Mouse (Mus musculus): ENCODE measurements around the gene Fam53b.
"Not testable (repeated sequence)": the region's sequence is repeated elsewhere in the genome, so short reads cannot be mapped to it uniquely, and the experiment has no call there.

Fam53b gene

DNA sequence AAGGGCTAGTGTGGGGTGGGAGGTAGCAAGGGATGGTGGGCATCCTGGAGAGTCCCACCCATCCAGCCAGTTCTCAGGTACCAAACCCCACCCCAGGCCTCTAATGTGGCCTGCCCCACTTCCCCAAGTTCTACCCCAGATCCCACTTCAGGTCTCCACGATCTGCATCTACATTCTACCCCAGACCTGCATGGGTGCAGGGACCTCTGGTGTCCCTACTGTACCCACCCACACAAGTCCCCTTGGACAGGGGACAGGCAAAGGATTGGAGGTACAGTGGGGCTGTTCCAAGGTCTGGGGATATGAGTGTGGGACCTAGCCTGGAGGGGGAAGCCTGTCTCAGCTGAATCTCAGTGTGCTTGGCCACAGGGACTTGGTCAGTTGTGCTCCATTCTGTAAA lies 131.9 kb downstream of the Fam53b start:
- DNase-seq (ENCODE audit: low read depth, low spot score), result no peak

GRCm38 (mm10) chr7:132681296-132681695 lies 132.4 kb downstream of the Fam53b start:
- no peak for DNase-seq (ENCODE audit: low read depth, low spot score)

DNA sequence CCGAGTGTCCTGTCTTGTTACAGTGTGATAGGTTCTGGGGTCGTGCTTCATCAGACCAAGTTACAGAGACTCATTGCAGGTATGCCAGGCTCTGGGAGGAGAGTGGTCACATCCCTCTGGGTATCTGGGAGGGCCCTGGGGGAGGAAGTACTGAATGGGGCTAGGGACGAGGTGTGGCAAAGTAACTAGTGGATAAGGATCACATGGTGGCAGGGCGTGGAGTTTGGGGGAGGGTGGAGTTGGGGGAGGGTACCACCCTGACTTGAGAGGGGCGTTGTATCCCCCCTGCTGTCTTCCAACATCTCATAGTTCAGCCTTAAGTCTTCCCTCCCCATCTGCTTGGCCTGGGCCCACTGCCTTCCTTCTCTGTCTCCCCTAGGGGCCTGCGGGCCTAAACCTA lies 134.1 kb downstream of the Fam53b start:
- DNase-seq (ENCODE audit: low read depth, low spot score), result no peak

- DNase-seq (ENCODE audit: low read depth, low spot score), result no peak
Measured at GRCm38 (mm10) chr7:132679117-132679516, 134.6 kb downstream of the Fam53b start.

DNA sequence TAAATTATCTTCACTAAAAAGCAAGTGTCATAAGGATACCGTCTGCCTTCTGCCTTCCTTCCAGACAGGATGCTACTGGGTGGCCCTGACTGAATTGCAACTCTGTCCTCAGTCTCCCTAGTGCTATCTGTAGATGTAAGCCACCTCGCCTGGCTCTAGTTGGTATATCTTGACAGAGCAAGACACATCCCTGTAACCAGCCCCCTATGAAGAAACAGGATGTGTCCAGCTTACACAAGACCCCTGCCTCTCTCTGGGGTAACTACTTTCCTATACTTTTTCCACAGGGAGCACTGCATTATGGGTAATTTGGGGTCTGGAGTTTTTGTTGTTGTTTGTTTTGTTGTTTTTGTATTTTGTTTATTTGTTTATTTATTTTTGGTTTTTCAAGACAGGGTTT lies 137.8 kb downstream of the Fam53b start:
- DNase-seq (ENCODE audit: low read depth, low spot score), result no peak

- DNase-seq (ENCODE audit: low read depth, low spot score), result no peak
Measured at GRCm38 (mm10) chr7:132673931-132674755, 139.5 kb downstream of the Fam53b start.

DNA sequence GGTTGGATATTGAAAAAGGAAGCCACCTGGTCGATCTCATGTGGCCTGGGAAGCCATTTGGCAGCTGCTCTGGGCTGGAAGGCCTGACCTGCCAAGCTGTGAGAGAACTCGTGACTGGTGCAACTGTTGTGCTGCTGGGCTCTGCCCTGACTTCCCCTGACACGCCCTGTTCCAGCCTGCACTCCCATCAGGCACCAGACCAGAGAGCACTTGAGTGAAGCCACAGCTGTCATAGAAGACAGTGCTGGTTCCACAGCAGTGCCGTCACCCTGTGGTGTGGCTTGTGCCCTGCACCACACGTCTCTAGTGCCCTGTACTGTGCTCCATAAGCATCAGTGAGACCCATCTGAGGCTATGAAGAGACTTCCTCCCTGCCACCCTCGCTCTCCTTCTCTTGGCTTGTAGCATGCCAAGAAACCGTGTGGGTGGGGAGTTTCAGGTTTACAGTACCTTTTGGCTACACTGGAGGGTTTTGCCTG lies 141.2 kb downstream of the Fam53b start:
- no peak for DNase-seq (ENCODE audit: low read depth, low spot score)

GRCm38 (mm10) chr7:132670863-132671165 lies 142.9 kb downstream of the Fam53b start:
- no peak for DNase-seq (ENCODE audit: low read depth, low spot score)

DNA sequence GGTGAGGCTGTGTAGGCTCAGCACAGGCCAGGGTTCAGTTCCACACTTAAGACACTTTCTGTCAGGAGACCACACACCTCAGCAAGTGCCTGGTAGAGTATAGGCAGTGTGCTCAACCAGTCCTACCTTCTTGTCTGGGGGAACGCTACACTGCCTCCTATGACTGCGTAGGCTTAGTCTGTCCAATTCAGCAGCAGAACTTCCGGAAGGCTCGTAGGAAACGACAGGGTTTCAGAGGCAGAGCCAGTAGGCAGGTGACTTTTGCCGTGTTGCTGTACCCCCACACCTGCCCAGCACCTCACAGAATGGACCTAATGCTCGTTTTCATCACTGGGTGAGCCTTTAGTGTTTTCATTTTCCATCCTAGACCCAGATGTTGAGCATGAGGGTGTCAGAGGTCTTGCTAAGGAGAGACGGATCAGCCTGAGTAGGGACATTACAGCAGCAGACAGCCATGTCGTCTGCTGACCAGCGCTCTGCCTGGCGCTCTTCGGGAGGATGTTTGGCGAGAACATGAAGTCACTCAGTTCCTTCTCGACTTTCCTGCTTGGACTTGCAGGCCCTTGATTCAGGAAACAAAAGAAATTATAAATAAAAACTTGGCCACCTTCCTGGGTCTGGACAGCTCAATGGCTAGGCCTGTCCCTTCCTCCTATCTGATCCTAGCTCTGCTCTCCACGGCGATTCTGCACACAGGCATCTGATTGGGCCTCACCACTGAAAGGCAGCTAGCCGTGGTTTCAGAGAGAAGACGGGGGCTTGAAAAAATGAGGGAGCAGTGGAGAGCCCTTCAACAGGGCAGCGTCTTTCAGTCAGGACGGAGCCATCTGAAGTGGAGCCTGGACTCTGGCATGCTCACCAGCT lies 143.5 kb downstream of the Fam53b start:
- no peak for DNase-seq (ENCODE audit: low read depth, low spot score)

- DNase-seq (ENCODE audit: low read depth, low spot score), result no peak
Measured at GRCm38 (mm10) chr7:132668604-132669003, 145.1 kb downstream of the Fam53b start.

- no peak for DNase-seq (ENCODE audit: low read depth, low spot score)
Measured at GRCm38 (mm10) chr7:132666516-132666915, 147.2 kb downstream of the Fam53b start.

- no peak for DNase-seq (ENCODE audit: low read depth, low spot score)
Measured at GRCm38 (mm10) chr7:132665664-132666382, 147.9 kb downstream of the Fam53b start.

GRCm38 (mm10) chr7:132664815-132665214 lies 148.9 kb downstream of the Fam53b start:
- DNase-seq (ENCODE audit: low read depth, low spot score), result no peak

DNA sequence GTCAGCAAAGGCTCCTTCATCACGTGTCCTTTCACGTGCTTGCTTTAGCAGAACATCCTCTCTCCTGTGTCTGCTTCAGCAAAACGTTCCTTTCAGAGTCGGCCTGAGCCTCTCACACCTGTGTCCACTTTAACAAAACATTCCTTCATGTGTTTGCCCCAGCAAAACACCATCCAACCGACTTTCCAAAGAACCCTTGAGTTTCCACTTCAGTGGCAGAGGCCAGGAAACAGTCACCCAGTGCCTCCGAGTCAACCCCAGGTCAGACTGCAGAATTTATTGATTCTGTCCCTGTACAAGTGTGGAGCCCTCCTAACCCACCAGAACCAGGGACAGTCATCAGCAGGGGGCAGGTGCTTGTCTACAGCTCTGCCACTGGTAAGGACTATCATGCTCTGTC lies 150.9 kb downstream of the Fam53b start:
- not testable (repeated sequence) for DNase-seq (ENCODE audit: low read depth, low spot score)

All from brain, embryonic 18.5 days (tissue).